Mouse (Mus musculus): Measurements from ENCODE around the gene Rybp. TPM values are rescaled to one million over a fixed set of nuclear protein-coding genes. Genes with fewer than 3 reads are reported as not detected.
A peak's percentile ranks its signal among the peaks of the same experiment; 100 is the strongest.

Gene Rybp
- polyA plus RNA-seq, 1 experiment from 2014 or later = 18.5 TPM

DNA sequence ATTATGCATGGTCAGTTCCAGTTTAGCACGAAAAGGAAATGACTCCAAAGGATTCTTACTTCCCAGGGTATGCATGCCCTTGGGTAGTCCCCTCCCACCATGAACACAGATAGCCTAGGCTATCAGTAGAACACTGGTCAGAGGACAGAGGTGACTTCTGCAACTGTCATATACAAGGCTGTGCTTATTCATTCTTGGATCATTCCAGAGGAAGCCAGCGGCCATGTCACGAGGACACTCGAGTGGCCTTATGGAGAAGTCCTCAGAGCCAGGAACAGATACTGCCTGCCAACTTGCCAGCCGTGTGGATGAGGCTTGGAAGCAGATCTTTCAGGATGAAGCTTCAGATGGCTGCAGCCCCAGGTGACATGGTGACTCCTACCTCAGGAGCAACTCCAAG lies 34.9 kb upstream of the Rybp start:
- H3K9ac ChIP-seq (replicated peaks) = no peak overlapping the region
- no peak overlapping the region for H3K4me3 ChIP-seq (replicated peaks)
- H3K27ac ChIP-seq (replicated peaks) = no peak overlapping the region
- H3K9me3 ChIP-seq (replicated peaks) = no peaks in the 10 kb centered on the region
- no peak for ATAC-seq (ENCODE audit: low FRiP score)
- H3K36me3 ChIP-seq = no peaks in the 10 kb centered on the region
- WGBS = 87% methylated on average over 5 of the region's 5 CpGs
- H3K27me3 ChIP-seq (replicated peaks) = peaks cover 4% of the 10 kb centered on the region; the same call in 1 of the 2 replicates
- peaks cover 13% of the 10 kb centered on the region for H3K4me1 ChIP-seq
- H3K4me2 ChIP-seq = no peak overlapping the region

DNA sequence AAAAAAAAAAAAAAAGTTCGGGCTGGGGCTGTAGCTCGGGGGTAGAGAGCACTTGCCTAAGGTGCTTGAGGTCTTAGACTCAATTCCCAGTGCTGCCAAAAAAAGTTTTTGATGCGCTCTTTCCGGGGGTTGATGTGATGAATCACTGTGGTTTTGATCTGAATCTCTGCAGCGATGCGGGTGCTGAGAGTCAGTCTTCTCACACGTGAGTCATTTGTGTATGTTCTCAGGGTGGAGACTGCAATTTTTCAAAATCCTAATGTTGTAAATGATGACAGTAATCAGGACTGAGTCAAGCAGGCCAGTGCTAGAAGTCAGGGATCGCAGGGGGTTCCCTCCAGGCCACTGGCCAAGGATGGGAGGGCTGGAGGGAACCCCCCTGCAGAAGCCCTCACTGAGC lies 26.9 kb upstream of the Rybp start:
- ATAC-seq (ENCODE audit: low FRiP score) = no peak
- Histone ChIP-seq H3K4me3 (replicated peaks) (no peak overlapping the region), H3K4me1 (no peaks in the 10 kb centered on the region), H3K36me3 (no peaks in the 10 kb centered on the region), H3K27ac (replicated peaks) (no peak overlapping the region), H3K27me3 (replicated peaks) (no peaks in the 10 kb centered on the region), H3K4me2 (no peak overlapping the region), H3K9me3 (replicated peaks) (no peaks in the 10 kb centered on the region), H3K9ac (replicated peaks) (no peak overlapping the region)
- 56% methylated on average over 8 of the region's 8 CpGs for WGBS

DNA sequence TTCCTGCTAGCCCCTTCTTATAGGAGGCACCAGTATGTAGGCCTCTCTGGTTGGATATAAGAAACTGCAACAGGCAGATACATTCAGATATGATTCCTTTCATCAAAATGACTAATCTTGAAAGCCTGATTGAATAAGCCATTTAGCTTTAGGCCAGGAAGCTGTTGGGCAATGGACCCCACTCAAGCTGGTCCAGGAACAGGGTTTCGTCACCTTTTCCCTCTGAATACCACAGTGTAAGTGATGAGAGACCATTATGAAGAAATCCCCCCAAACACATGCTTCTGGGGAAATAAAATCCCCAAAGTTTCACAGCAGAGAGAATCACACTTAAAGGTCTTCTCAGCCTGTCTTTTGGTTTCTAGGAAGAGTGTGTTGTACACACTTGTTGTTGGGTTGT lies 23.9 kb upstream of the Rybp start:
- WGBS = 94% methylated on average over 1 of the region's 1 CpGs
- no peak for ATAC-seq (ENCODE audit: low FRiP score)
- Histone ChIP-seq H3K9me3 (replicated peaks) (no peaks in the 10 kb centered on the region), H3K27ac (replicated peaks) (no peak overlapping the region), H3K4me3 (replicated peaks) (no peak overlapping the region), H3K9ac (replicated peaks) (no peak overlapping the region), H3K27me3 (replicated peaks) (no peaks in the 10 kb centered on the region), H3K4me1 (no peaks in the 10 kb centered on the region), H3K4me2 (no peak overlapping the region), H3K36me3 (no peaks in the 10 kb centered on the region)

DNA sequence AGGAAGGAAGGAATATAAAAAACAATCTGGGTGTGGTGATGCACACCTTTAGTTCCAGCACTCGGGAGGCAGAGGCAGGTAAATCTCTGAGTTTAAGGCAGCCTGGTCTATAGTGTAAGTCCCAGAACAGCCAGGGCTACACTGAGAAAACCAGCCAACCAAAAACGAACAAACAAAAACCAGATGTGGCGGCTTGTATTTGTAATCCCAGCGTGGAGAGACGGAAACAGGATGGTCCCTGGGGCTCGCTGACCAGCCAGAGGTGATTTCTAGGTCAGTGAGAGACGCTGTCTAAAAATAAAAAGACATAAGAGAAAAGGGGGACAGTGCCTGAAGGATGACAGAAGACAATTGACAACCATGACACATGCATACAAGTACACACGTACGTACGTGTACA lies 17.5 kb upstream of the Rybp start:
- 0 out of 2 replicates have a peak, but pooled peaks cover 3% of the 10 kb centered on the region for H3K27me3 ChIP-seq (replicated peaks)
- no peak for ATAC-seq (ENCODE audit: low FRiP score)

DNA sequence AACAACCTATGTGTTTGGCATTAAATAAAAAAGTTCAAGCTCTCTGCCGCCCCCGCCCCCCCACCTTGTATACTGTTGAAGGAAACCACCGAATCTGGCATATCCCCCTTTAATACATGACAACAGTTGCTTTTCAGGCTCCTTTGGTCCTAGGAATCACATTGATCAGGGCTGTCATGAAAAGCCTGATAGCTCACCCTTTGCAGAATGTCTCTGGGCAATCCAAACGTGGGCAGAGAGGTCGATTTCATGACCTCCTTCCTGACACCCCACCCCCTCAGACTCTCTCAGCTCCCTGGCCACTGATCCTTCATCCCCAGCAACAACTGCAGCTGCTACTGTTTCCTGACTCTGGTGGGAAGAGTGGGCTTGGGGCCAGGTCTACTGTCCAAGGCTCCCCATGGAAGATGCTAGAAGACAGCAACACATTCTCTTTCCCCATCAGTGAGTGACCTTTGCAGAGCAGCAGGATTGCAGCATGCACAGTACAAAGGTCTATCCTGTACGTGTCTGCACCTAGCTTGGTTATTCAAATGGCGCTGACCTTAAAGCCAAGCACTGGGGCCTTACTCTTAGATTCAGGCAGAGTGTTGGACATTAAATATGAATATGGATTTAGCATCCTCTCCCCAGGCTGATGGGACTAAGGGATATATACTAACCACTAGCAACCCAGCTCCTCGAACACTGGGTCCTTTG lies 14.3 kb upstream of the Rybp start:
- Histone ChIP-seq H3K4me2 (no peak overlapping the region), H3K9me3 (replicated peaks) (no peaks in the 10 kb centered on the region), H3K27me3 (replicated peaks) (peaks cover 3% of the 10 kb centered on the region; the same call in 1 of the 2 replicates), H3K27ac (replicated peaks) (no peak overlapping the region), H3K4me3 (replicated peaks) (no peak overlapping the region), H3K36me3 (no peaks in the 10 kb centered on the region), H3K4me1 (no peaks in the 10 kb centered on the region; the same call in 1 of the 2 replicates), H3K9ac (replicated peaks) (no peak overlapping the region)
- 67% methylated on average over 8 of the region's 8 CpGs for WGBS
- no peak for ATAC-seq (ENCODE audit: low FRiP score)

More for the DNA sequence above, 17.5 kb upstream of the Rybp start:
- WGBS = 77% methylated on average over 10 of the region's 10 CpGs
- no peaks in the 10 kb centered on the region; the same call in 1 of the 2 replicates for H3K4me1 ChIP-seq
- no peaks in the 10 kb centered on the region for H3K9me3 ChIP-seq (replicated peaks)
- H3K4me3 ChIP-seq (replicated peaks) = no peak overlapping the region
- H3K9ac ChIP-seq (replicated peaks) = no peak overlapping the region
- H3K4me2 ChIP-seq = no peak overlapping the region
- H3K27ac ChIP-seq (replicated peaks) = no peak overlapping the region
- H3K36me3 ChIP-seq = no peaks in the 10 kb centered on the region

DNA sequence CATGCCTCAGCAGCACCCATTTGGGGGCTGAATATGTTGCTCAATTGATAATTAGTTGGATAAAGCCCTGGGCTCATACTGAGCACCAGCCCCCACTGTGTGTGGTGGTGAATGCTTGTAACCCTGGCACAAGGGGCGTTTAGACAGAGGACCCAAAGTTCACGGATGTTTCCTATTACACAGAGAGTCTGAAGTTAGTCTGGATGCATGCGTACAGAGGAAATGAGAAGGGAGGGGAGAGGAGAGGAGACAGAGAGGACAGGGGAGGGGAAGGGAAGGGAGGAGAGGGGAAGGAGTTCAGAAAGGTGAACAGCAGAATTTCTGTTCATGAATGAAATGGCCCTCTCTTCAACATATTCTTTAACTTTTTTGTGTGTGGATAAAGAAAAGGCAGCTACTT lies 13.5 kb upstream of the Rybp start:
- no peaks in the 10 kb centered on the region for H3K9me3 ChIP-seq (replicated peaks)
- WGBS = 38% methylated on average over 3 of the region's 3 CpGs
- no peak overlapping the region for H3K9ac ChIP-seq (replicated peaks)
- no peak overlapping the region for H3K4me3 ChIP-seq (replicated peaks)
- H3K4me1 ChIP-seq = no peaks in the 10 kb centered on the region; the same call in 1 of the 2 replicates
- no peak overlapping the region for H3K4me2 ChIP-seq
- H3K27me3 ChIP-seq (replicated peaks) = peaks cover 3% of the 10 kb centered on the region; the same call in 1 of the 2 replicates
- no peaks in the 10 kb centered on the region for H3K36me3 ChIP-seq
- H3K27ac ChIP-seq (replicated peaks) = no peak overlapping the region
- ATAC-seq (ENCODE audit: low FRiP score) = no peak

DNA sequence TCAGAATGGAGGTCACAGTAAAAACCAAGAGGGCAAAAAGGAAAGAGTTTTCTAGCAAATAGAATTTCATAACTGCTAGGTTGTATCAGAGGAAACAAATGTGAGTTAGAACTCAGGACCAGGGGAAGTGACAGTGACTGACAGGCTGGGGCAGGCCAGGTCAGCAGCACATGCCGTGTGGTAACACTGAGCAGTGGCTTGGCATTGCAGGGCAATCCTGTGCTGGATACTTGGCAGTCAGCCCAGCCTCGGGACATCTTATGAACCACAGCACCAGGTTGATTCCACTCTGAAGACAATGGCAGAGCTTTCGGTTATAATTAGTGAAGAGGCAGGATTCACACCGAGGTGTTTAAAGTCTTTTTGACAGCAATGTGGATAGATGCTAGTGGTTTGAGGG lies 11.7 kb upstream of the Rybp start:
- no peaks in the 10 kb centered on the region for H3K9me3 ChIP-seq (replicated peaks)
- no peaks in the 10 kb centered on the region for H3K36me3 ChIP-seq
- H3K27me3 ChIP-seq (replicated peaks) = peaks cover 3% of the 10 kb centered on the region; the same call in 1 of the 2 replicates
- no peak for ATAC-seq (ENCODE audit: low FRiP score)
- H3K4me2 ChIP-seq = no peak overlapping the region
- no peak overlapping the region for H3K27ac ChIP-seq (replicated peaks)
- H3K4me3 ChIP-seq (replicated peaks) = no peak overlapping the region
- no peak overlapping the region for H3K9ac ChIP-seq (replicated peaks)
- no peaks in the 10 kb centered on the region; the same call in 1 of the 2 replicates for H3K4me1 ChIP-seq
- 63% methylated on average over 4 of the region's 4 CpGs for WGBS

DNA sequence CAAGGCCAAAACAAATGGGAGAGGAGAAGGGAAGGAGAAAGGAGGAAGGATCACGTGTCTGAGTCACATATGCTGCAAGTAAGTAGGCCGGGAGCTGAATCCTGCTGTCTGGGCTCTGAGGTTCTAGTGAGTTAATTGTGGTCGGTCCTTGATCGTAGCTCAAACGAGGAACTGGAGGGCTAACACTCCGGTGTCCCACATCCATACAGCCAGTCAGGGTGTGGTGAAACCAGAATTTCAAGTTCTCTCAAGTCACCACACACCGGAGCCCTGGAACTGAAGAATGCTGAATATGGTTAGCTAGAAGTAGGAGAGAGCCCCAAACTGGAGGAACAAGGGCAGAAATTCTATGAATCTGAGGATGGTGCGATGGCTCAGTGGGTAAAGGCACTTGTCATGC lies 10.3 kb upstream of the Rybp start:
- H3K9me3 ChIP-seq (replicated peaks) = no peaks in the 10 kb centered on the region
- 86% methylated on average over 8 of the region's 8 CpGs for WGBS

DNA sequence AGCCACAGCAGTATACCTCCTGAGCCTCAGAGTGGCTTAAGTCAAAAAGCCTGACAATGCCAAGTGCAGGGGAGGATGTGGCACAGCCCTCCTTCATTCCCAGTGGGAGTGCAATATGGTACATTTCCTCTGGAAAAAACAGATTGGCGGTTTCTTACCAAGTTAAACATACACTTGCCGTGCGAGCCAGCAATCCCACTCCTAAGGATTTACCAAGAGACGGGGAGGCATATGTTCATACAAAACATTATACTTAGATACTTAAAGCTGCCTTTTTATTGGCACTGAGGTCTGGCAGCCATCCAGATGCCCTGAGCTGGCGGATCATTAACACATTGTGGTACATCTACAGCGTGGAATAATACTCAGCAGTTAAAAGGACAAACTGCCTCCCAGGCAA lies 5.1 kb upstream of the Rybp start:
- Histone ChIP-seq H3K4me3 (replicated peaks) (no peak overlapping the region), H3K27me3 (replicated peaks) (peaks cover 14% of the 10 kb centered on the region), H3K36me3 (no peaks in the 10 kb centered on the region), H3K4me2 (no peak overlapping the region), H3K27ac (replicated peaks) (no peak overlapping the region), H3K9me3 (replicated peaks) (no peaks in the 10 kb centered on the region), H3K4me1 (peaks cover 9% of the 10 kb centered on the region), H3K9ac (replicated peaks) (no peak overlapping the region)
- WGBS = 88% methylated on average over 6 of the region's 6 CpGs
- ATAC-seq (ENCODE audit: low FRiP score) = no peak

More for the DNA sequence above, 10.3 kb upstream of the Rybp start:
- Histone ChIP-seq H3K27me3 (replicated peaks) (peaks cover 3% of the 10 kb centered on the region; the same call in 1 of the 2 replicates), H3K4me3 (replicated peaks) (no peak overlapping the region), H3K9ac (replicated peaks) (no peak overlapping the region), H3K4me1 (no peaks in the 10 kb centered on the region; the same call in 1 of the 2 replicates), H3K36me3 (no peaks in the 10 kb centered on the region), H3K4me2 (no peak overlapping the region), H3K27ac (replicated peaks) (no peak overlapping the region)
- ATAC-seq (ENCODE audit: low FRiP score) = no peak

DNA sequence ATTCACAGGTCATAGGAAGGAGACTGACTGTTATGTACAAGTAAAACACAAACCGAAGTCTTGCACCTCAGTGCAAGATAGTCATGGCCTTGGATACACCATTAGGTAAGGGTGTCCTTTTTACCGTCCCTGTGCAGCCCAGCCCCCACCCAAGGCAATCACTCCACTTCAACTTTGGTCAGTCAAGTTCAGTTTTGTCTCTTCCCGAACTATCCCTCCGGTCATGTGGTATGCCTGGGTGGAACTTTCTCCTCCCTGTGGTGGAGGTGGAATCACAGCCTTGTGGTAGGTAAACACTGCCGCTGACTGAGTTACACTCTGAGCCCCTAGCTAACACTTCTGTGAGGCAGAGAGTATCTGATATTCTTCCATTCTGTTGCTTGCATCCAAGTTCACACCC lies 1.8 kb upstream of the Rybp start:
- Histone ChIP-seq H3K27ac (replicated peaks) (no peak overlapping the region), H3K4me2 (no peak overlapping the region), H3K4me1 (peaks cover 20% of the 10 kb centered on the region), H3K36me3 (no peaks in the 10 kb centered on the region), H3K9me3 (replicated peaks) (no peaks in the 10 kb centered on the region), H3K27me3 (replicated peaks) (peaks cover 14% of the 10 kb centered on the region), H3K4me3 (replicated peaks) (no peak overlapping the region), H3K9ac (replicated peaks) (no peak overlapping the region)
- 86% methylated on average over 5 of the region's 5 CpGs for WGBS
- ATAC-seq (ENCODE audit: low FRiP score) = no peak

DNA sequence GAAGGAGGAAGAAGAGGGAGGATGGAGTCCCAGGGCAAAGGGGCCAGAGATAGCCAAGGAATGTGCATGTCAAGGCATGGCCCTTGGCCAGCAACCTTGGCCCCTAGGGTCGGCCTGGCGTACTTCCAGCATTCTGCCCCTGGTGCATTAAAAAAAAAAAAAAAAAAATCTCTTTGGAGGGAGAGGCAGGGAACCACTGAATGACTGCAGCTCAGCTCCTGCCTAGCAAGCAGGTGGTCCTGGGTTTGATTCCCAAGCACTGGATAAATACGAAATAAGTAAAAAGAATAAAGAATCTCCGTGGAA lies 1.4 kb upstream of the Rybp start:
- Histone ChIP-seq H3K9me3 (replicated peaks) (no peaks in the 10 kb centered on the region), H3K9ac (replicated peaks) (no peak overlapping the region), H3K27ac (replicated peaks) (no peak overlapping the region), H3K4me3 (replicated peaks) (no peak overlapping the region), H3K4me2 (peak overlapping the region; percentile 99), H3K4me1 (peaks cover 23% of the 10 kb centered on the region), H3K27me3 (replicated peaks) (peaks cover 14% of the 10 kb centered on the region), H3K36me3 (no peaks in the 10 kb centered on the region)
- ATAC-seq (ENCODE audit: low FRiP score) = no peak
- WGBS = 64% methylated on average over 4 of the region's 4 CpGs

DNA sequence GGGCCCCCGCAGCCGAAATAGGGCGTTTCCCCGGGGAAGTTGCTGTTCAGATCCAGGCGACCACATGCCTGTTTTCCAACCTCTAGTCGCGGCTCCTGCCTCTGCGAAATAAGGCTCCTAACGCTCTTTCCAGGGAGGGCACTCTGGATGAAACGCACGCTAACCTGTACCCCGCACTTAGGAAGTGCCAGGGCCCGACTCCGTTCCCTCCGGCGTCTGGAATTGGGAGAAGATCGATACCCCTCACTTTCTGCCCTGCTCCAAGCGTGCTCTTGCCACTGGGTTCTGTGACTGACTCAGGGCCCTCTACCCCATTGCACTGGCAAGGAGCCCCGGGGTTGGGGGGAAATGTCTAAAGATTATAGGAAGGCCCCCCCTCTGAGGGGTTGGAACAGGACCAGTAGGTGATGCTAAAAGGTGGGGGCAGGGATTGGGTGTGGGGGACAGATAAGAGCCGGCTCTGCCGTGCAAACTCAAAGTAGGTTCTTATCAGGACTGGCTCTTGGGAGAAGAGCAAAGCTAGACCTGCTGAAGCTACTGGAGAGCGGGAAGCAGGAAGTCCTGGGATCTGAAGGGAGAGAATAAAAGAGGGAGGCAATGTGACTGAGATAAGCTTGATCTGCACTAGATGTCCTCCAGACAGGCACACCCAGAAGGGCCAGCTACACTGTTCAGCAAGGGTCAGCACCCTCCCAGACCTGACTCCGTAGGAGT lies 888 bp upstream of the Rybp start:
- WGBS = 4% methylated on average over 23 of the region's 23 CpGs
- Histone ChIP-seq H3K9me3 (replicated peaks) (no peaks in the 10 kb centered on the region), H3K27me3 (replicated peaks) (peaks cover 14% of the 10 kb centered on the region)

More for the DNA sequence above, 888 bp upstream of the Rybp start:
- peak overlapping the region; percentile 99 for H3K4me2 ChIP-seq
- peak overlapping the region; percentile 97 for H3K27ac ChIP-seq (replicated peaks)
- peaks cover 27% of the 10 kb centered on the region for H3K4me1 ChIP-seq
- no peaks in the 10 kb centered on the region for H3K36me3 ChIP-seq
- peak overlapping the region; percentile 70 for H3K4me3 ChIP-seq (replicated peaks)
- peak overlapping the region; percentile 67 for H3K9ac ChIP-seq (replicated peaks)
- ATAC-seq (ENCODE audit: low FRiP score) = no peak; the same call in 1 of the 2 replicates

All from neural tube, embryonic 15.5 days (tissue).